Mouse (Mus musculus) lung, adult 2 months (tissue): ENCODE results near the gene Camk2n2.

Experiments
- CTCF ChIP-seq: fragments of 200-500 bp; IDR thresholded peaks from 2 replicates; pipeline ENCODE4 v1.5.1; 2011; ENCODE audit warnings: mild to moderate bottlenecking, low read length, control low read depth; ENCODE audit not compliant: insufficient read depth
- POLR2A ChIP-seq: fragments of 200-500 bp; IDR thresholded peaks from 2 replicates; pipeline ENCODE4 v1.6.1; 2011; ENCODE audit warnings: low read depth, mild to moderate bottlenecking, control low read depth, low read length, borderline replicate concordance; ENCODE audit errors: extremely low read depth

GRCm38 (mm10) chr16:20589939-20590679, 31.0 kb downstream of the Camk2n2 start:
- TF ChIP-seq CTCF: no peak
- no peak for TF ChIP-seq POLR2A
